Mouse (Mus musculus) MEL (cell line): ENCODE results near the gene Urod. TPM values are rescaled to one million over a fixed set of nuclear protein-coding genes. Genes with fewer than 3 reads are reported as not detected.

ENCODE experiments used
- DNase-seq: peaks from one replicate; pipeline ENCODE4 v3.0.0; 2011; ENCODE audit warnings: low read depth, low spot score
- H3K27ac ChIP-seq: 2 replicates; pipeline ENCODE4 v1.5.1; 2012; ENCODE audit warnings: low read depth, mild to moderate bottlenecking, control low read depth, low read length, moderate library complexity; ENCODE audit not compliant: control insufficient read depth
- H3K27me3 ChIP-seq, 2 experiments: fragments of 150-350 bp in 1 of 2; sonication (generic) in 1 of 2; 2 replicates each; pipeline ENCODE4 v1.6.1; 2012; ENCODE audit warnings: low read length in 2 of 2, mild to moderate bottlenecking in 2 of 2, improper control_type of control experiment in 1 of 2, moderate library complexity in 1 of 2; ENCODE audit not compliant: insufficient read depth in 2 of 2, control insufficient read depth in 1 of 2
- H3K36me3 ChIP-seq, 2 experiments: 2 replicates each; pipeline ENCODE4 v1.6.1; 2012 to 2014; ENCODE audit warnings: low read length in 2 of 2, improper control_type of control experiment in 1 of 2, inconsistent platforms in 1 of 2, mild to moderate bottlenecking in 1 of 2; ENCODE audit not compliant: insufficient read depth in 2 of 2, control insufficient read depth in 1 of 2
- H3K4me1 ChIP-seq, 2 experiments: fragments of 150-350 bp in 1 of 2; sonication (generic) in 1 of 2; 2 replicates each; pipeline ENCODE4 v1.6.1; 2012; ENCODE audit warnings: low read length in 2 of 2, improper control_type of control experiment in 1 of 2, mild to moderate bottlenecking in 1 of 2; ENCODE audit not compliant: insufficient read depth in 2 of 2, control insufficient read depth in 1 of 2
- H3K4me3 ChIP-seq, 2 experiments: fragments of 150-350 bp in 1 of 2; sonication (generic) in 1 of 2; 2 replicates each; pipeline ENCODE4 v1.5.1; 2012; ENCODE audit warnings: low read depth in 2 of 2, low read length in 2 of 2, mild to moderate bottlenecking in 2 of 2, moderate library complexity in 2 of 2, control low read depth in 1 of 2, improper control_type of control experiment in 1 of 2; ENCODE audit not compliant: control insufficient read depth in 1 of 2, insufficient read depth in 1 of 2
- H3K79me2 ChIP-seq: 2 replicates; pipeline ENCODE4 v1.6.1; 2012; ENCODE audit warnings: mild to moderate bottlenecking, low read length, moderate library complexity; ENCODE audit not compliant: control insufficient read depth, poor library complexity, insufficient read depth
- H3K9ac ChIP-seq: 2 replicates; pipeline ENCODE4 v1.6.1; 2012; ENCODE audit warnings: low read depth, mild to moderate bottlenecking, control low read depth, low read length, moderate library complexity; ENCODE audit not compliant: control insufficient read depth, poor library complexity, severe bottlenecking
- H3K9me3 ChIP-seq: fragments of 150-350 bp; sonication (generic); replicated peaks from 2 replicates; pipeline ENCODE4 v1.6.1; 2012; ENCODE audit warnings: mild to moderate bottlenecking, low read length, improper control_type of control experiment, moderate library complexity; ENCODE audit not compliant: insufficient read depth
- BHLHE40 ChIP-seq: IDR thresholded peaks from 2 replicates; pipeline ENCODE4 v1.6.1; 2012; ENCODE audit warnings: low read depth, mild to moderate bottlenecking, inconsistent platforms, low read length, improper control_type of control experiment, borderline replicate concordance
- CTCF ChIP-seq, 3 experiments: IDR thresholded peaks in 2 of 3; conservative IDR thresholded peaks in 1 of 3; 2 replicates each; pipeline ENCODE4 v1.5.1; 2011 to 2012; ENCODE audit warnings: low read length in 3 of 3, low read depth in 2 of 3, mild to moderate bottlenecking in 2 of 3, improper control_type of control experiment in 1 of 3, inconsistent platforms in 1 of 3, mixed read lengths in 1 of 3, moderate library complexity in 1 of 3; ENCODE audit not compliant: control insufficient read depth in 1 of 3, insufficient read depth in 1 of 3, poor library complexity in 1 of 3, severe bottlenecking in 1 of 3
- ELF1 ChIP-seq: IDR thresholded peaks from 2 replicates; pipeline ENCODE4 v1.6.1; 2014; ENCODE audit warnings: low read depth, mild to moderate bottlenecking, inconsistent platforms, low read length, improper control_type of control experiment, moderate library complexity
- GABPA ChIP-seq: IDR thresholded peaks from 2 replicates; pipeline ENCODE4 v1.6.1; 2012; ENCODE audit warnings: low read depth, mild to moderate bottlenecking, inconsistent platforms, low read length, improper control_type of control experiment, moderate library complexity
- GATA1 ChIP-seq: IDR thresholded peaks from 2 replicates; pipeline ENCODE4 v1.6.1; 2011; ENCODE audit warnings: low read depth, low read length, improper control_type of control experiment
- HCFC1 ChIP-seq: IDR thresholded peaks from 2 replicates; pipeline ENCODE4 v1.6.1; 2012; ENCODE audit warnings: low read depth, mild to moderate bottlenecking, inconsistent platforms, low read length, improper control_type of control experiment, moderate library complexity
- JUND ChIP-seq: IDR thresholded peaks from 2 replicates; pipeline ENCODE4 v1.6.1; 2011; ENCODE audit warnings: low read depth, mild to moderate bottlenecking, improper control_type of control experiment, low read length
- MAFK ChIP-seq: IDR thresholded peaks from 2 replicates; pipeline ENCODE4 v1.6.1; 2011; ENCODE audit warnings: low read depth, mild to moderate bottlenecking, low read length, improper control_type of control experiment, borderline replicate concordance
- MAX ChIP-seq: IDR thresholded peaks from 2 replicates; pipeline ENCODE4 v1.6.1; 2011; ENCODE audit warnings: low read length, improper control_type of control experiment
- MAZ ChIP-seq: IDR thresholded peaks from 2 replicates; pipeline ENCODE4 v1.6.1; 2012; ENCODE audit warnings: low read depth, mild to moderate bottlenecking, inconsistent platforms, low read length, improper control_type of control experiment
- MXI1 ChIP-seq: IDR thresholded peaks from 2 replicates; pipeline ENCODE4 v1.6.1; 2011; ENCODE audit warnings: mild to moderate bottlenecking, low read depth, low read length, improper control_type of control experiment
- NELFE ChIP-seq: IDR thresholded peaks from 2 replicates; pipeline ENCODE4 v1.6.1; 2011; ENCODE audit warnings: low read depth, low read length, improper control_type of control experiment
- POLR2AphosphoS2 ChIP-seq: IDR thresholded peaks from 2 replicates; pipeline ENCODE4 v1.6.1; 2011; ENCODE audit warnings: low read length, improper control_type of control experiment
- POLR2AphosphoS5 ChIP-seq: IDR thresholded peaks from 2 replicates; pipeline ENCODE4 v1.6.1; 2012; ENCODE audit warnings: low read depth, borderline replicate concordance, mild to moderate bottlenecking, inconsistent platforms, low read length, moderate library complexity, mixed read lengths
- RCOR1 ChIP-seq: IDR thresholded peaks from 2 replicates; pipeline ENCODE4 v1.6.1; 2012; ENCODE audit warnings: low read depth, mild to moderate bottlenecking, inconsistent platforms, low read length, improper control_type of control experiment
- TCF12 ChIP-seq: IDR thresholded peaks from 2 replicates; pipeline ENCODE4 v1.6.1; 2014; ENCODE audit warnings: low read depth, mild to moderate bottlenecking, inconsistent platforms, low read length, improper control_type of control experiment, moderate library complexity
- UBTF ChIP-seq: IDR thresholded peaks from 2 replicates; pipeline ENCODE4 v1.6.1; 2012; ENCODE audit warnings: low read depth, mild to moderate bottlenecking, inconsistent platforms, low read length, improper control_type of control experiment, moderate library complexity, borderline replicate concordance; ENCODE audit not compliant: insufficient read depth
- USF1 ChIP-seq: IDR thresholded peaks from 2 replicates; pipeline ENCODE4 v1.6.1; 2014; ENCODE audit warnings: low read depth, mild to moderate bottlenecking, inconsistent platforms, low read length, improper control_type of control experiment, moderate library complexity
- USF2 ChIP-seq, 2 experiments: IDR thresholded peaks; 2 replicates each; pipeline ENCODE4 v1.6.1; 2011 to 2012; ENCODE audit warnings: improper control_type of control experiment in 2 of 2, low read length in 2 of 2, borderline replicate concordance in 1 of 2, inconsistent platforms in 1 of 2, low read depth in 1 of 2, mild to moderate bottlenecking in 1 of 2; ENCODE audit not compliant: insufficient read depth in 1 of 2
- ZKSCAN1 ChIP-seq: IDR thresholded peaks from 2 replicates; pipeline ENCODE4 v1.6.1; 2012; ENCODE audit warnings: low read depth, mild to moderate bottlenecking, inconsistent platforms, low read length, improper control_type of control experiment, moderate library complexity
- ZNF384 ChIP-seq: IDR thresholded peaks from 2 replicates; pipeline ENCODE4 v1.6.1; 2012; ENCODE audit warnings: low read depth, mild to moderate bottlenecking, inconsistent platforms, low read length, improper control_type of control experiment
- polyA plus RNA-seq, 2 experiments: library from polyadenylated mRNA; stranded (reverse) in 1 of 2; unstranded in 1 of 2; fragments of >175 nt in 1 of 2; fragments of >200 nt in 1 of 2; gene quantifications; 2 replicates each; pipeline versions ENCODE4 v1.2.1 to v1.2.4; 2012; ENCODE audit warnings: low replicate concordance in 2 of 2, low read depth in 1 of 2; ENCODE audit not compliant: insufficient read length in 2 of 2, insufficient read depth in 1 of 2, missing spikeins in 1 of 2
- total RNA-seq: library from RNA; depleted of rRNA; stranded (reverse); fragments of 300-350 nt; gene quantifications from 2 replicates; pipeline ENCODE4 v1.2.3, GENCODE M21; 2012

Urod gene
- total and polyA plus RNA-seq, 3 experiments = 108 to 645 (median 132) TPM

GRCm38 (mm10) chr4:117018327-117018726, 24.1 kb upstream of the Urod start:
- peaks cover 8 to 19% of the 10 kb centered on the region in 2 experiments for H3K36me3 ChIP-seq
- H3K4me3 ChIP-seq = no peak overlapping the region
- H3K9ac ChIP-seq = no peak overlapping the region
- H3K9me3 ChIP-seq = no peaks in the 10 kb centered on the region
- no peak for DNase-seq
- H3K79me2 ChIP-seq = peaks cover 22% of the 10 kb centered on the region
- H3K27me3 ChIP-seq = no peaks in the 10 kb centered on the region
- TF ChIP-seq ELF1 (no peak), POLR2AphosphoS2 (no peak), TCF12 (no peak), POLR2AphosphoS5 (no peak), USF2 (IDR thresholded peaks at IDR 0.05; ENCODE audit: borderline replicate concordance in 1 of 2, insufficient read depth in 1 of 2, low read depth in 1 of 2, low read length in 2 of 2) (no peak), ZNF384 (no peak), JUND (no peak), GATA1 (no peak), USF1 (no peak), RCOR1 (no peak), MAX (no peak), ZKSCAN1 (no peak), MAFK (no peak), HCFC1 (no peak), BHLHE40 (no peak), GABPA (no peak), NELFE (no peak), MXI1 (no peak)
- H3K27ac ChIP-seq = no peak overlapping the region
- H3K4me1 ChIP-seq = peaks cover 0 to 9% of the 10 kb centered on the region in 2 experiments; a peak in 3 of 4 replicates

- Histone ChIP-seq H3K9me3 (no peaks in the 10 kb centered on the region), H3K27me3 (no peaks in the 10 kb centered on the region; a peak in 1 of 4 replicates), H3K4me1 (peaks cover 0 to 3% of the 10 kb centered on the region in 2 experiments; a peak in 3 of 4 replicates)
- TF ChIP-seq UBTF (no peak), JUND (no peak), CTCF (IDR thresholded peaks at IDR 0.05 in 2 of 3, conservative IDR thresholded peaks at IDR 0.05 in 1 of 3; ENCODE audit: control insufficient read depth in 1 of 3, insufficient read depth in 1 of 3, low read depth in 2 of 3, low read length in 3 of 3, poor library complexity in 1 of 3, severe bottlenecking in 1 of 3) (peak in 1 of 3 experiments; percentile 19; a peak in 1 of 6 replicates), NELFE (no peak), TCF12 (no peak), MXI1 (no peak), MAZ (no peak), GATA1 (no peak)
- TF ChIP-seq, all 39 proteins: peak for 1
- Histone ChIP-seq H3K27ac (no peak overlapping the region), H3K9ac (no peak overlapping the region), H3K79me2 (peaks cover 19% of the 10 kb centered on the region), H3K36me3 (peaks cover 6 to 15% of the 10 kb centered on the region in 2 experiments), H3K4me3 (no peak overlapping the region)
- peak; percentile 52 for DNase-seq
Measured at GRCm38 (mm10) chr4:117017738-117018137, 23.5 kb upstream of the Urod start.
